Mouse (Mus musculus): ENCODE results near the gene Mpi. TPM values are rescaled to one million over a fixed set of nuclear protein-coding genes. Genes with fewer than 3 reads are reported as not detected.
A peak's percentile ranks its signal among the peaks of the same experiment; 100 is the strongest.

Mpi gene
- total RNA-seq, 1 experiment: 42.3 TPM

DNA sequence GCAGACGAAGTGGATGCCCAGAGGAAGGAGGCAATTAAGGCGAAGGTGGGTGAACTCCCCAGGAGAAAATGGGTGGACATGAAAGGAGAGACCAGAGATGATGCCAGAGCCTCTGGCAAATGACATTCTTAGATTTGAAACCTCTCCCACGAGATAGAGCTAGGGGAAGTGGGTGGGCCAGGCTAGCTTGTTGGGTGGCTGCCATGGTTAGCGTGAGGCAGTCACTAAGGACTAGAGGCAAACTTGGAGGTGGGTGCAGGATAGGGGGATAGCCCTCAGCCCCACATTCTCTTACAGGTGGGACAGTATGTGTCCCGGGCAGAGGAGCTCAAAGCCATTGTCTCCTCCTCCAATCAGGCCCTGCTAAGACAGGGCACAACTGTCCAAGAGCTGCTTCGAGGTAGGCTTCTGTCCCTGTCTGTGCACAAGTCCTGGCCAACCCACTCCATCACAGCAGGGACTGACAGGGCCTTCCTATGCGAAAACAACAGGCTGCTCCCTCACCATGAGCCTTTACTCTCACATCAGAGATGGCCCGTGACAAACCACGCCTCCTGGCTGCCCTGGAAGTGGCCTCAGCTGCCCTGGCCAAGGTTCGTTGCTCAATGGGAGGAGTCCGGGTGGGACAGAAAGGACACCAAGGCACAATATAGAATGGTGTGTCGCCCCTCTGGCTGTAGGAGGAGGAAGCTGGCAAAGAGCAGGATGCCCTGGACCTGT is 41.1 kb upstream of the Mpi start:
- H3K27ac ChIP-seq (ENCODE audit: insufficient read depth, low read depth, low read length, poor library complexity, severe bottlenecking): no peak overlapping the region
- TF ChIP-seq CHD2 (IDR thresholded peaks at IDR 0.05; ENCODE audit: low read depth, low read length) (no peak), MAFK (IDR thresholded peaks at IDR 0.05; ENCODE audit: insufficient read depth, low read depth, low read length) (no peak), ZNF384 (IDR thresholded peaks at IDR 0.05; ENCODE audit: low read depth, low read length) (no peak), HCFC1 (IDR thresholded peaks at IDR 0.05; ENCODE audit: borderline replicate concordance, insufficient read depth, low read length) (no peak), ZC3H11A (IDR thresholded peaks at IDR 0.05; ENCODE audit: borderline replicate concordance, low read depth, low read length) (no peak)
- DNase-seq (ENCODE audit: low read depth, low spot score): no peak
- H3K9ac ChIP-seq (ENCODE audit: insufficient read depth, low read depth, low read length, poor library complexity, severe bottlenecking): no peak overlapping the region
- in situ Hi-C loops (cut with MboI; ENCODE audit: low sequenced_read_pairs in 2 of 2, unreplicated experiment in 2 of 2): no loop called here
- H3K4me1 ChIP-seq (ENCODE audit: control insufficient read depth in 2 of 2, insufficient read depth in 2 of 2, low read length in 2 of 2, poor library complexity in 1 of 2): peaks cover 0 to 2% of the 10 kb centered on the region in 2 experiments; a peak in 2 of 4 replicates
- no peaks in the 10 kb centered on the region for H3K9me3 ChIP-seq (ENCODE audit: control insufficient read depth, insufficient read depth, low read depth, low read length)
- no peak overlapping the region for H3K4me3 ChIP-seq (ENCODE audit: insufficient read depth in 1 of 2, low read depth in 1 of 2, low read length in 2 of 2, poor library complexity in 1 of 2, severe bottlenecking in 1 of 2)
- H3K36me3 ChIP-seq (ENCODE audit: control insufficient read depth, insufficient read depth, low read length, poor library complexity, severe bottlenecking): peaks cover 23% of the 10 kb centered on the region; the same call in 1 of the 2 replicates

DNA sequence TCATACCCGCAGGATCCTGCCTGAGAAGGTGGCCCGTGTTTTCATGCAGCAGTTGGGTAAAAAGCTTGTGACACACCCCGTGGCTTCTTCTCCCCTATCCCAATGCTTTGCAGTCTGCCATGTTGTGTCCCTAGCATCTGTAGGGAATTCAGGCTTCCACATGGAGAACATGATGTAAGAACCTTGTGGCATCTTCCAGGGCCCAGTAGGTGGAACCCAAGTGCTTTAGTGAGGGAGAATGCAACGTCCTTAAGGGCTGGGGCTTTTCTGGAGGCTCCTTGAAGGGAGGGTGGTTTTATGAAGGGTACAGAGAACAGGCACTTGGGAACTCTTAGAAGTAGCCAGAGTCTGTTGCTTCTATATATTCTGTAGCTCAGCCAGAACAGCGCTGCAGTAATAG is 38.2 kb upstream of the Mpi start:
- in situ Hi-C loops (cut with MboI; ENCODE audit: low sequenced_read_pairs in 2 of 2, unreplicated experiment in 2 of 2): no loop called here
- no peaks in the 10 kb centered on the region for H3K9me3 ChIP-seq (ENCODE audit: control insufficient read depth, insufficient read depth, low read depth, low read length)
- H3K36me3 ChIP-seq (ENCODE audit: control insufficient read depth, insufficient read depth, low read length, poor library complexity, severe bottlenecking): peaks cover 25% of the 10 kb centered on the region; the same call in 1 of the 2 replicates
- peaks cover 0 to 2% of the 10 kb centered on the region in 2 experiments; a peak in 2 of 4 replicates for H3K4me1 ChIP-seq (ENCODE audit: control insufficient read depth in 2 of 2, insufficient read depth in 2 of 2, low read length in 2 of 2, poor library complexity in 1 of 2)
- H3K4me3 ChIP-seq (ENCODE audit: insufficient read depth in 1 of 2, low read depth in 1 of 2, low read length in 2 of 2, poor library complexity in 1 of 2, severe bottlenecking in 1 of 2): no peak overlapping the region
- no peak overlapping the region for H3K9ac ChIP-seq (ENCODE audit: insufficient read depth, low read depth, low read length, poor library complexity, severe bottlenecking)
- no peak overlapping the region for H3K27ac ChIP-seq (ENCODE audit: insufficient read depth, low read depth, low read length, poor library complexity, severe bottlenecking)
- DNase-seq (ENCODE audit: low read depth, low spot score): no peak
- TF ChIP-seq HCFC1 (IDR thresholded peaks at IDR 0.05; ENCODE audit: borderline replicate concordance, insufficient read depth, low read length) (no peak), ZNF384 (IDR thresholded peaks at IDR 0.05; ENCODE audit: low read depth, low read length) (no peak)

DNA sequence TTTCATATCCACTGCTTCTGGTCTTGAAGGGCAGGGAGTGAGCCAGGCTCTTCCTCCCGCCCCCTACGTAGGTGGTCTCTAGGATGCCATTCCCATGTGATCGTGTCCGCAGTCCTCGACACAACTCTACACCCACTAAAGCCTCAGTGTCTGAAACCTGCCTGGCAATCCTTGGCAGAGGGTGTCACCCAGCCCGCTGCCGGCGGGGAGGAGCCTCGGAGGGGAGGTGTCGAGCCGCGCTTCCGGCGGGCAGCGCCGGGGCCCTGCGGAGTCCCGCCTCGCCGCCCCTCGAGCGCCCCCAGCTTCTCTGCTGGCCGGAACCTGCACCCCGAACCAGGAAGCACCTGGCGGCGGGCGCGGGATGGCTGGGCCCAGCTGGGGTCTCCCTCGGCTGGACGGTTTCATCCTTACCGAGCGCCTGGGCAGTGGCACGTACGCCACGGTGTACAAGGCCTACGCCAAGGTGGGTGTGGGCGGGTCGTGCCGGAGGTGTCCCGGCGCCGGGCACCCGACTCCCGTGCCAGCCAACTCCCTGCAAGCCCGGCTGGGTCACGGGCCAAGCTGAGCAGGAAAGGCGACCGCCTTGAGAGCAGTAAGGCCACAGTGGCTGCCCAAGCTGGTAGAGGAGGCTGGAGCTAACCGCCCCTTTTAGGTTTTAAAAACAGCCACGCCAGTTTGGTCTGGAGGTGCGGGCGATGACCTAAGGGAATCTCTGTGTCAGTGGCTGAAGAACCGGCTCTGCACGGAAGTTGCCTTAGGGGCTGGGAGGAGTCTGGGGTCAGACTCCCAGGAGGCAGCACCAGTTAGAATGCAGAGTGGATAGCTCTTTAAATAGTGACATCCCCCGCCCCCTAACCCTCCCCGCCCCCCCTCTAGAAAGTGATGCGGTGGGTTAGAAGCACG is 36.9 kb upstream of the Mpi start, which contains the start of gene Ulk3:
Gene Ulk3, plus strand, starts transcription at position 229 of the 903 bp plus-strand sequence.
- Histone ChIP-seq H3K4me1 (ENCODE audit: control insufficient read depth in 2 of 2, insufficient read depth in 2 of 2, low read length in 2 of 2, poor library complexity in 1 of 2) (peaks cover 0 to 2% of the 10 kb centered on the region in 2 experiments; a peak in 2 of 4 replicates), H3K27ac (ENCODE audit: insufficient read depth, low read depth, low read length, poor library complexity, severe bottlenecking) (peak within 1 kb of the TSS; percentile 65), H3K4me3 (ENCODE audit: insufficient read depth in 1 of 2, low read depth in 1 of 2, low read length in 2 of 2, poor library complexity in 1 of 2, severe bottlenecking in 1 of 2) (peak within 1 kb of the TSS; percentile 93 to 96), H3K9me3 (ENCODE audit: control insufficient read depth, insufficient read depth, low read depth, low read length) (no peaks in the 10 kb centered on the region), H3K9ac (ENCODE audit: insufficient read depth, low read depth, low read length, poor library complexity, severe bottlenecking) (peak within 1 kb of the TSS; percentile 84), H3K36me3 (ENCODE audit: control insufficient read depth, insufficient read depth, low read length, poor library complexity, severe bottlenecking) (peaks cover 18% of the 10 kb centered on the region; the same call in 1 of the 2 replicates)
- in situ Hi-C loops (cut with MboI; ENCODE audit: low sequenced_read_pairs in 2 of 2, unreplicated experiment in 2 of 2): no loop called here
- TF ChIP-seq ZNF384 (IDR thresholded peaks at IDR 0.05; ENCODE audit: low read depth, low read length): no peak
- no peak for TF ChIP-seq MAFK (IDR thresholded peaks at IDR 0.05; ENCODE audit: insufficient read depth, low read depth, low read length)
- TF ChIP-seq HCFC1 (IDR thresholded peaks at IDR 0.05; ENCODE audit: borderline replicate concordance, insufficient read depth, low read length): no peak
- TF ChIP-seq ZC3H11A (IDR thresholded peaks at IDR 0.05; ENCODE audit: borderline replicate concordance, low read depth, low read length): no peak
- TF ChIP-seq CHD2 (IDR thresholded peaks at IDR 0.05; ENCODE audit: low read depth, low read length): no peak
- peak; percentile 81 for DNase-seq (ENCODE audit: low read depth, low spot score)

DNA sequence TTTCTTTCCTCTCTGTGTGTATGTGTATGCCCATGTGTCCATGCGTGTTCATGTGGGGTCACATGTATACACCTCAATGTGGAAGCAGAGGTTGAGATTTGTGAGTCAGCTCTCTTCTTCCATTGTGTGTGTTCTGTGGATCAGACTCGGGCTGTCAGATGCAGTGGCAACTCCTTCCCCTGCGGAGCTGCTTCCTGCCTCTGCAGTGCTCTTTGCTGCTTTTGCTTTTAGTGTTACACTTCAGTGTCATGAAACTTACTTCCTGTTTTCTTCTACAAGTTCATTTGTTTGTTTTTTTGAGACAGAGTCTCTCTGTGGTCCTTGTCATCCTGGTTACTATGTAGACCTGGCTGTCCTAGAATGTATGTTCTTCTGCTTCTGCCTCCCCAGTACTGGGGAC is 32.4 kb upstream of the Mpi start:
- Histone ChIP-seq H3K36me3 (ENCODE audit: control insufficient read depth, insufficient read depth, low read length, poor library complexity, severe bottlenecking) (peaks cover 12% of the 10 kb centered on the region), H3K4me1 (ENCODE audit: control insufficient read depth in 2 of 2, insufficient read depth in 2 of 2, low read length in 2 of 2, poor library complexity in 1 of 2) (no peaks in the 10 kb centered on the region; a peak in 1 of 4 replicates), H3K9ac (ENCODE audit: insufficient read depth, low read depth, low read length, poor library complexity, severe bottlenecking) (no peak overlapping the region), H3K27ac (ENCODE audit: insufficient read depth, low read depth, low read length, poor library complexity, severe bottlenecking) (no peak overlapping the region), H3K4me3 (ENCODE audit: insufficient read depth in 1 of 2, low read depth in 1 of 2, low read length in 2 of 2, poor library complexity in 1 of 2, severe bottlenecking in 1 of 2) (no peak overlapping the region), H3K9me3 (ENCODE audit: control insufficient read depth, insufficient read depth, low read depth, low read length) (no peaks in the 10 kb centered on the region)
- DNase-seq (ENCODE audit: low read depth, low spot score): no peak
- no peak for TF ChIP-seq ZNF384 (IDR thresholded peaks at IDR 0.05; ENCODE audit: low read depth, low read length)
- TF ChIP-seq CHD2 (IDR thresholded peaks at IDR 0.05; ENCODE audit: low read depth, low read length): no peak
- no peak for TF ChIP-seq MAFK (IDR thresholded peaks at IDR 0.05; ENCODE audit: insufficient read depth, low read depth, low read length)
- no peak for TF ChIP-seq ZC3H11A (IDR thresholded peaks at IDR 0.05; ENCODE audit: borderline replicate concordance, low read depth, low read length)
- TF ChIP-seq HCFC1 (IDR thresholded peaks at IDR 0.05; ENCODE audit: borderline replicate concordance, insufficient read depth, low read length): no peak
- in situ Hi-C loops (cut with MboI; ENCODE audit: low sequenced_read_pairs in 2 of 2, unreplicated experiment in 2 of 2): no loop called here

Data from ES-E14 (cell line).